Mouse (Mus musculus) hematopoietic stem cell, adult 5-6 weeks (primary cell): ENCODE results near the gene Arhgdib. TPM values are rescaled to one million over a fixed set of nuclear protein-coding genes. Genes with fewer than 3 reads are reported as not detected.
"Not testable (repeated sequence)": the region's sequence is repeated elsewhere in the genome, so short reads cannot be mapped to it uniquely, and the experiment has no call there.

Experiments used
- ATAC-seq, 2 experiments: fragments of 125-278 bp in 1 of 2; replicated peaks in 1 of 2; 2 replicates each; pipeline ENCODE4 v1.8.0; 2016 to 2017; ENCODE audit warnings: inconsistent platforms in 2 of 2, mild to moderate bottlenecking in 2 of 2, moderate number of reproducible peaks in 2 of 2, low read depth in 1 of 2, moderate TSS enrichment in 1 of 2; ENCODE audit not compliant: low FRiP score in 2 of 2, poor library complexity in 2 of 2, severe bottlenecking in 2 of 2, insufficient read depth in 1 of 2, low TSS enrichment in 1 of 2
- total RNA-seq: library from RNA; stranded (forward); fragments of 172-1452, 232-1000 nt; gene quantifications from 2 replicates; pipeline ENCODE4 v1.2.3, GENCODE M21; 2017

Arhgdib gene
- total RNA-seq, result 665 and 866 TPM in 2 replicates

- ATAC-seq, result peak; percentile 62 to 68
These were observed at the start of gene Arhgdib for GRCm38 (mm10) chr6:136941051-136942021. Gene Arhgdib (minus strand): TSS chr6:136941899.

- no peak for ATAC-seq
These were observed 48.9 kb upstream of the Arhgdib start for GRCm38 (mm10) chr6:136990557-136990956.

GRCm38 (mm10) chr6:136989824-136990497 is 48.3 kb upstream of the Arhgdib start:
- ATAC-seq, result no peak

- ATAC-seq, result peak; percentile 54 to 69
These were observed 46.9 kb upstream of the Arhgdib start for GRCm38 (mm10) chr6:136988536-136989060.

- ATAC-seq, result no peak
These were observed 45.0 kb upstream of the Arhgdib start for GRCm38 (mm10) chr6:136986718-136987117.

GRCm38 (mm10) chr6:136986019-136986418 is 44.3 kb upstream of the Arhgdib start:
- ATAC-seq, result no peak

GRCm38 (mm10) chr6:136983201-136983600 is 41.5 kb upstream of the Arhgdib start:
- ATAC-seq, result no peak

GRCm38 (mm10) chr6:136982581-136982980 is 40.9 kb upstream of the Arhgdib start:
- ATAC-seq, result no peak

GRCm38 (mm10) chr6:136980331-136980746 is 38.6 kb upstream of the Arhgdib start:
- peak; percentile 59 to 62; a peak in 3 of 4 replicates for ATAC-seq

GRCm38 (mm10) chr6:136979274-136980082 is 37.8 kb upstream of the Arhgdib start:
- ATAC-seq, result peak; percentile 87 to 93

GRCm38 (mm10) chr6:136968877-136969276 is 27.2 kb upstream of the Arhgdib start:
- ATAC-seq, result not testable (repeated sequence)

- 0 out of 4 replicates have a peak, but pooled peaks of 1 of the 2 experiments have one; percentile 23 for ATAC-seq
These were observed 25.8 kb upstream of the Arhgdib start for GRCm38 (mm10) chr6:136967466-136967865.

- ATAC-seq, result no peak
These were observed 24.2 kb upstream of the Arhgdib start for GRCm38 (mm10) chr6:136965912-136966311.

GRCm38 (mm10) chr6:136964609-136965510 is 23.2 kb upstream of the Arhgdib start:
- peak; percentile 62 to 72 for ATAC-seq

GRCm38 (mm10) chr6:136962957-136963356 is 21.3 kb upstream of the Arhgdib start:
- no peak for ATAC-seq

- no peak for ATAC-seq
These were observed 17.4 kb upstream of the Arhgdib start for GRCm38 (mm10) chr6:136959131-136959530.
